Comparison of ENCODE assay signal across 31 mouse cellular contexts in the genomic region with DNA sequence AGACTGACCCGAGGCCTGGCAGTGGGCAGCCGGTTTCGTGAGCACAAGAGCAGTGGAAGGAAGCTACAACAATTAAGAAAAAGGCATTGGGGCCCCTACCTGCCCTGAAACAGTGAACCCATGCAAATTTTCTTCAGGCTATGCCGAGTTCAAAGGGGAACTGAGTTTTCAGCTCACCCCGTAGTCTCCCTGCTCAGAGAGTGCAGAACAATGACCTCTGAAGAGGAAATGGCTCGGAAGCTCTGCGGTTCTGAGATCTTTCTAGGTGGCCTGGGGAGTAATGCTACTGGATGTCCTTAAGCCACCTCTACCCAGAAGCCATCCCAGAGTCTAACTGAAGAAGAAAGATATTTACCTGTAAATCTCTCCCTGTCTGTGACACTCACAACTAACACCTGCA.
"Had no signal": no experiment of that assay in that cellular context is flagged by ENCODE, and none has a peak within 500 bp of the region (broad histone marks: within the 10 kb centered on the region; RNA-seq: fewer than 3 reads in every experiment).

No protein-coding gene starts in this region.

- H3K27me3 ChIP-seq: limb, embryonic 12.5 days; limb, embryonic 13.5 days; limb, embryonic 15.5 days; liver, embryonic 12.5 days; liver, embryonic 13.5 days; liver, embryonic 15.5 days; lung, embryonic 15.5 days; megakaryocyte, embryonic 14.5 days; midbrain, embryonic 12.5 days; midbrain, embryonic 13.5 days; midbrain, embryonic 15.5 days; neural tube, embryonic 12.5 days; neural tube, embryonic 13.5 days had no signal

- H3K4me3 ChIP-seq: limb, embryonic 10.5 days; limb, embryonic 12.5 days; limb, embryonic 13.5 days; limb, embryonic 15.5 days; liver, embryonic 12.5 days; liver, embryonic 13.5 days; liver, embryonic 15.5 days; lung, embryonic 15.5 days; megakaryocyte, embryonic 14.5 days; midbrain, embryonic 10.5 days; midbrain, embryonic 12.5 days; midbrain, embryonic 13.5 days; midbrain, embryonic 15.5 days; myocyte; neural tube, embryonic 12.5 days; neural tube, embryonic 13.5 days had no signal

- H3K4me1 ChIP-seq: limb, embryonic 10.5 days; limb, embryonic 12.5 days; limb, embryonic 13.5 days; limb, embryonic 15.5 days; liver, embryonic 12.5 days; liver, embryonic 13.5 days; liver, embryonic 15.5 days; lung, embryonic 15.5 days; megakaryocyte, embryonic 14.5 days; midbrain, embryonic 10.5 days; midbrain, embryonic 12.5 days; midbrain, embryonic 13.5 days; neural tube, embryonic 12.5 days; neural tube, embryonic 13.5 days had no signal

- H3K9ac ChIP-seq: limb, embryonic 12.5 days; limb, embryonic 13.5 days; limb, embryonic 15.5 days; liver, embryonic 12.5 days; liver, embryonic 13.5 days; liver, embryonic 14.5 days; liver, embryonic 15.5 days; liver, postnatal 0 days; lung, embryonic 14.5 days; lung, embryonic 15.5 days; midbrain, embryonic 12.5 days; midbrain, embryonic 13.5 days; midbrain, embryonic 15.5 days; neural tube, embryonic 12.5 days; neural tube, embryonic 13.5 days had no signal

- H3K27ac ChIP-seq: limb, embryonic 10.5 days; limb, embryonic 12.5 days; limb, embryonic 13.5 days; limb, embryonic 15.5 days; liver, embryonic 12.5 days; liver, embryonic 13.5 days; liver, embryonic 14.5 days; liver, embryonic 15.5 days; lung, embryonic 15.5 days; macrophage; midbrain, embryonic 10.5 days; midbrain, embryonic 12.5 days; midbrain, embryonic 13.5 days; midbrain, embryonic 15.5 days; neural tube, embryonic 12.5 days; neural tube, embryonic 13.5 days had no signal

- DNase-seq: left cerebral cortex, postnatal 4 days; liver; liver, embryonic 13.5 days; liver, postnatal 0 days; lung, adult 18-20 months; lung, adult 2 months; lung, embryonic 14.5 days; lung, postnatal 10 days; lung, postnatal 14 days; lung, postnatal 36 days; lung, postnatal 4 days; midbrain, embryonic 14.5 days had no signal

- ATAC-seq: liver, embryonic 12.5 days; liver, postnatal 0 days; lung, postnatal 0 days; midbrain, embryonic 13.5 days; midbrain, embryonic 15.5 days; midbrain, embryonic 16.5 days had no signal

- H3K36me3 ChIP-seq: limb, embryonic 10.5 days; limb, embryonic 12.5 days; limb, embryonic 13.5 days; limb, embryonic 15.5 days; liver, embryonic 12.5 days; liver, embryonic 13.5 days; liver, embryonic 15.5 days; lung, embryonic 15.5 days; midbrain, embryonic 10.5 days; midbrain, embryonic 12.5 days; midbrain, embryonic 13.5 days; midbrain, embryonic 15.5 days; neural tube, embryonic 12.5 days; neural tube, embryonic 13.5 days had no signal
